Mouse (Mus musculus): ENCODE measurements around the gene Usp47. TPM values are rescaled to one million over a fixed set of nuclear protein-coding genes. Genes with fewer than 3 reads are reported as not detected.

The Usp47 gene
- 31.9 and 80.9 TPM in 2 replicates for polyA plus RNA-seq (2014; fragmentation: Nextera tagmentation; extraction: Ambion mirVana)

DNA sequence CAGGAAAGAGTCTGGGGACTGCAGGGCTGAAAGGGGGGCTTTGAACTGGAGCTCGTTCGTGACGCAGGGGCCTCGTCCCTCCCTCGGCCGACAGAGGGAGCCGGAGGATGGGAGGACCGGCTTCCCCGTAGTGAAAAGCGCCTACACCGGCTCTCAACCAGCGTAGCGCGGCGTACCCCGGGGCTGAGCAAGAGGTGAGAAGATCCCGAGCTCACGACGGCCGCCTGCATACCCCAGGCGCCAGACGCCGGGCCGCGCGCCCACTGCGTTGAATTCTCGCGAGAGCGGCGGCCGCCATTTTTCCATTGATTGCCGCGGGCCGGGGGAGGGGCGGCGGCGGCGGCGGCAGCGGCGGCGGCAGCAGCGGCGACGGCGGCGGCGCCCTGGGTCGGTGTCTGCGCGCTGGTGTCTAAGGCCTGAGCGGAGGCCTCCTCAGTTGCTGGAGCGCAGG, at the start of gene Usp47:
Usp47 (plus strand) TSS at position 355 of the 451 bp plus-strand sequence.
- Histone ChIP-seq H3K9me3 (ENCODE audit: control insufficient read depth, low read length) (no peaks in the 10 kb centered on the region), H3K27ac (ENCODE audit: low read depth, low read length) (peak within 1 kb of the TSS; percentile 96), H3K27me3 (ENCODE audit: control insufficient read depth, insufficient read depth, low read length) (no peaks in the 10 kb centered on the region), H3K4me1 (ENCODE audit: control insufficient read depth, insufficient read depth, low read length) (peaks cover 30% of the 10 kb centered on the region), H3K4me2 (replicated peaks; ENCODE audit: low read depth, low read length) (peak within 1 kb of the TSS; percentile 91), H3K9ac (ENCODE audit: low read depth, low read length) (peak within 1 kb of the TSS; percentile 98), H3K4me3 (ENCODE audit: low read length) (peak within 1 kb of the TSS; percentile 93), H3K36me3 (ENCODE audit: control insufficient read depth, insufficient read depth, low read length) (no peaks in the 10 kb centered on the region)
- WGBS = under 1% methylated on average over 53 of the region's 54 CpGs
- ATAC-seq (ENCODE audit: low FRiP score, low TSS enrichment) = peak; percentile 91

DNA sequence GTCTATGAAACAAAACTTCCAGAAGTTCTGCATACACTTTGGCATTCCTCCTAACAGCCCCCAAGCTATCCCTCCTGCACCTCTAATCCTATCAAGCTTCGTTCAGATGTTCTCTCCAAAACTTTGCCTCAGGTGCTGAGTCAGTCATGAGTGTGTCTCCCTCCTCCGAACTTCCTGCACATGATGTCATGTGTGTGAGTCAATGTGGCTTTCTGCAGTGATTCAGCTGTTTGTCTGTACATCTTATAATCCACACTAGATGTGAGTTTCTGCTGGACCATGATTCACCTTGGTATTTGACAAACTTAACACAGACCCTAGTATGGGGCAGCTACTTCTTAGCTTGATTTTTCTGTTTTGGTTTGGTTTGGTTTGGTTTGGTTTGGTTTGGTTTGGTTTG, 46.9 kb upstream of the Usp47 start:
- H3K9me3 ChIP-seq (ENCODE audit: control insufficient read depth, low read length) = no peaks in the 10 kb centered on the region
- no peaks in the 10 kb centered on the region for H3K4me1 ChIP-seq (ENCODE audit: control insufficient read depth, insufficient read depth, low read length)
- no peaks in the 10 kb centered on the region for H3K27me3 ChIP-seq (ENCODE audit: control insufficient read depth, insufficient read depth, low read length)
- ATAC-seq (ENCODE audit: low FRiP score, low TSS enrichment) = no peak
- no peak overlapping the region for H3K4me3 ChIP-seq (ENCODE audit: low read length)
- no peak overlapping the region for H3K4me2 ChIP-seq (replicated peaks; ENCODE audit: low read depth, low read length)
- H3K27ac ChIP-seq (ENCODE audit: low read depth, low read length) = no peak overlapping the region
- no peaks in the 10 kb centered on the region for H3K36me3 ChIP-seq (ENCODE audit: control insufficient read depth, insufficient read depth, low read length)
- WGBS = 60% methylated on average over 2 of the region's 2 CpGs
- no peak overlapping the region for H3K9ac ChIP-seq (ENCODE audit: low read depth, low read length)

DNA sequence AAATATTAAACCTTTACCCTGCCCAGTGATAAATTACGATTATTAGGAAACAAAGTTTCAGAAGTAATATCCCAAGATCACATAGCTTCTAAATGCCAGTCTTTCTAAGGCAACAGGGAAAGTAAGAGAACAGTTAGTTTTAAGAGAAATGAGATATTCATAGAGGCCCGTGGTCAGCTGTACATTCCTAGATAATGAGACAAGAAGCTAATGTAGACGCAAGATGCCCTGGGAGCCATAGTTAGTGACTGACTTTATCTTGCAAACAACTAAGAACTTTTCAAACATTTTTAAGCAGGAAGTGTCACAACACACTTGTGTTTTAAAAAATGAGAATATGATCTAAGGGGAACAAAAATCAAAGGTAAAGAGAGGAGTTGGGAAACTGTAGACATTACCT, 45.4 kb upstream of the Usp47 start:
- 85% methylated on average over 3 of the region's 3 CpGs for WGBS
- H3K27me3 ChIP-seq (ENCODE audit: control insufficient read depth, insufficient read depth, low read length) = no peaks in the 10 kb centered on the region
- ATAC-seq (ENCODE audit: low FRiP score, low TSS enrichment) = no peak

DNA sequence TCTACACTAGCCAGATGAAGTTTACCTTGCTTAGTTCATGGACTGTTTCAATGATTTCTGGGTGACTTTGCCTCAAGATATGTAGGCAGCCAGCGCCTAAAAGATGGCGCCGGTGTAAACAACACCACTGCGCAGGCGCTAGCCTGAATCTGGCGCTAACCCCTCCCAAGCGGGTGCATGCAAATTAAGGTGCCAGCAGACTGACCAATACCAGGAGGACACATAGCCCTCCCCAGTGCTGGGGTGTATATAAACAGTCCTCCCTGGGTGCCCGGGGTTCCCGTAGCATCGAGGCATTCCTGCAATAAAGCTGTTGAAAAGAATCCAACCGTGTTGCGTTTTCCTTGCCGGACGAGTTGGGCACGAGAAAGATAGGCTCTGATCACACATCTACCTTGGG, 41.0 kb upstream of the Usp47 start:
- H3K9me3 ChIP-seq (ENCODE audit: control insufficient read depth, low read length) = no peaks in the 10 kb centered on the region
- no peaks in the 10 kb centered on the region for H3K4me1 ChIP-seq (ENCODE audit: control insufficient read depth, insufficient read depth, low read length)
- no peaks in the 10 kb centered on the region for H3K36me3 ChIP-seq (ENCODE audit: control insufficient read depth, insufficient read depth, low read length)
- H3K27ac ChIP-seq (ENCODE audit: low read depth, low read length) = no peak overlapping the region
- no peak for ATAC-seq (ENCODE audit: low FRiP score, low TSS enrichment)
- no peak overlapping the region for H3K4me3 ChIP-seq (ENCODE audit: low read length)
- no peaks in the 10 kb centered on the region for H3K27me3 ChIP-seq (ENCODE audit: control insufficient read depth, insufficient read depth, low read length)
- no peak overlapping the region for H3K9ac ChIP-seq (ENCODE audit: low read depth, low read length)
- H3K4me2 ChIP-seq (replicated peaks; ENCODE audit: low read depth, low read length) = no peak overlapping the region
- 96% methylated on average over 15 of the region's 15 CpGs for WGBS

More for the DNA sequence above, 45.4 kb upstream of the Usp47 start:
- Histone ChIP-seq H3K4me1 (ENCODE audit: control insufficient read depth, insufficient read depth, low read length) (no peaks in the 10 kb centered on the region), H3K36me3 (ENCODE audit: control insufficient read depth, insufficient read depth, low read length) (no peaks in the 10 kb centered on the region), H3K4me2 (replicated peaks; ENCODE audit: low read depth, low read length) (no peak overlapping the region), H3K9me3 (ENCODE audit: control insufficient read depth, low read length) (no peaks in the 10 kb centered on the region), H3K27ac (ENCODE audit: low read depth, low read length) (no peak overlapping the region), H3K4me3 (ENCODE audit: low read length) (no peak overlapping the region), H3K9ac (ENCODE audit: low read depth, low read length) (no peak overlapping the region)

DNA sequence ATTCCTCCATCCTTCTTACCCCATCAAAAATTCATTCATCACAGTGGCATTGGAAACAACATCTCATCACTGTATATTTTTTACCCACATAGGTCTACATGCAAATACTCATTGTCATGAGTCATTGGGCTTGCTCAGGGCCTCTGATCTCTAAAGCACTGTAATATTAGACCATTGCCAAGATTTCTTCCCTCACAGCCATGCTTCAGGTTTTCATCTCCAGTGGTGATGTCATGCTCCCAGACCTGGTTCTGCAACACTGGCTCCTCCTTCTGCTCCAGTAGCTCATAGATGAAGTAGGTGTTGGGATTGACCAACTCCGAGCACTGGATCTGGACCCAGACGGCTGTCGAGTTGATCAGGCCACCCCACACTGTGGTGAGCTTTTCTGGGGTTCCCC, 38.8 kb upstream of the Usp47 start:
- H3K9ac ChIP-seq (ENCODE audit: low read depth, low read length) = no peak overlapping the region
- H3K4me1 ChIP-seq (ENCODE audit: control insufficient read depth, insufficient read depth, low read length) = no peaks in the 10 kb centered on the region
- no peak overlapping the region for H3K4me2 ChIP-seq (replicated peaks; ENCODE audit: low read depth, low read length)
- no peaks in the 10 kb centered on the region for H3K27me3 ChIP-seq (ENCODE audit: control insufficient read depth, insufficient read depth, low read length)
- no peak overlapping the region for H3K27ac ChIP-seq (ENCODE audit: low read depth, low read length)
- 98% methylated on average over 3 of the region's 3 CpGs for WGBS
- H3K36me3 ChIP-seq (ENCODE audit: control insufficient read depth, insufficient read depth, low read length) = no peaks in the 10 kb centered on the region
- H3K4me3 ChIP-seq (ENCODE audit: low read length) = no peak overlapping the region
- no peaks in the 10 kb centered on the region for H3K9me3 ChIP-seq (ENCODE audit: control insufficient read depth, low read length)
- no peak for ATAC-seq (ENCODE audit: low FRiP score, low TSS enrichment)

DNA sequence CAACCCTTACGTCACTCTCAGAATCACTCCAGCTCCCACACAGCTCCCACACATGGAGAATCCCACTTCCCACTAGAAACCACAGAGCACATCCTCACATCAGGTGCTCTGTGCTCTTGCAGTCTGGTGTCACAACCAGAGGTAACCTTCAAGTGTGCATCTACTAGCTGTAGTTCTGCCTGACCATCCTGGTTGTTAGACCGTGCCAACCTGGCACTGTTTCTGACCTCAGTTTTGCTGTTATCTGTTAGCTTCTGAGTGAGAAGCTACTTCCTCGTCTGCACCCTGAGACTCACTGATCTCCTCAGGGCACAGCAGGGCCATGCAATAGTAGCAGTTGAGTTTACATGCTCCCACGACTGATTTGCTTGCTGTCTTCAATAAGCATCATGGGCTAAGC, 38.0 kb upstream of the Usp47 start:
- H3K9me3 ChIP-seq (ENCODE audit: control insufficient read depth, low read length) = no peaks in the 10 kb centered on the region

DNA sequence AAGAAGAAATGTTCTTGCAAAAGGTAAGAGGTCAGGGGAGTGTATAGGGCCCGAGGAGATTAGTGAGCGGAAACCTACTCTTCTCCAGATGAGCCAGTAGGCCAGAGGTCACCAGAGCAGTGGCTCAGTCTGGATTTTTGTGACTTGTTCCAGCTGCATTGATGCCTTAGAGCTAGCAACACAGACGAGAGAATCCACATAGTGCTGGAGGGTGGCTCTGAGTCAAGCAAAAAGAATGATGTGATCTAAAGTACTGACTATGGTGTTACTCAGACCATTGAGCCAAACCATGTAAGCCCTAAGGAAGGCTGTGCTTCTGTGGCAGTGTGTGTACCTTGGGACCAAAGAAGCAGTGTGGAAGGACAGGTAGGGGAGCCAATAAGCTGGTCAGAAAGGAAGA, 36.4 kb upstream of the Usp47 start:
- no peak for ATAC-seq (ENCODE audit: low FRiP score, low TSS enrichment)
- H3K9ac ChIP-seq (ENCODE audit: low read depth, low read length) = no peak overlapping the region
- H3K4me1 ChIP-seq (ENCODE audit: control insufficient read depth, insufficient read depth, low read length) = no peaks in the 10 kb centered on the region
- no peak overlapping the region for H3K4me3 ChIP-seq (ENCODE audit: low read length)
- H3K4me2 ChIP-seq (replicated peaks; ENCODE audit: low read depth, low read length) = no peak overlapping the region
- no peaks in the 10 kb centered on the region for H3K27me3 ChIP-seq (ENCODE audit: control insufficient read depth, insufficient read depth, low read length)
- WGBS = 68% methylated on average over 3 of the region's 3 CpGs
- H3K36me3 ChIP-seq (ENCODE audit: control insufficient read depth, insufficient read depth, low read length) = no peaks in the 10 kb centered on the region
- no peaks in the 10 kb centered on the region for H3K9me3 ChIP-seq (ENCODE audit: control insufficient read depth, low read length)
- H3K27ac ChIP-seq (ENCODE audit: low read depth, low read length) = no peak overlapping the region

More for the DNA sequence above, 38.0 kb upstream of the Usp47 start:
- H3K4me1 ChIP-seq (ENCODE audit: control insufficient read depth, insufficient read depth, low read length) = no peaks in the 10 kb centered on the region
- 86% methylated on average over 4 of the region's 4 CpGs for WGBS
- H3K27ac ChIP-seq (ENCODE audit: low read depth, low read length) = no peak overlapping the region
- no peak overlapping the region for H3K9ac ChIP-seq (ENCODE audit: low read depth, low read length)
- no peaks in the 10 kb centered on the region for H3K27me3 ChIP-seq (ENCODE audit: control insufficient read depth, insufficient read depth, low read length)
- H3K4me3 ChIP-seq (ENCODE audit: low read length) = no peak overlapping the region
- H3K4me2 ChIP-seq (replicated peaks; ENCODE audit: low read depth, low read length) = no peak overlapping the region
- no peak for ATAC-seq (ENCODE audit: low FRiP score, low TSS enrichment)
- no peaks in the 10 kb centered on the region for H3K36me3 ChIP-seq (ENCODE audit: control insufficient read depth, insufficient read depth, low read length)

DNA sequence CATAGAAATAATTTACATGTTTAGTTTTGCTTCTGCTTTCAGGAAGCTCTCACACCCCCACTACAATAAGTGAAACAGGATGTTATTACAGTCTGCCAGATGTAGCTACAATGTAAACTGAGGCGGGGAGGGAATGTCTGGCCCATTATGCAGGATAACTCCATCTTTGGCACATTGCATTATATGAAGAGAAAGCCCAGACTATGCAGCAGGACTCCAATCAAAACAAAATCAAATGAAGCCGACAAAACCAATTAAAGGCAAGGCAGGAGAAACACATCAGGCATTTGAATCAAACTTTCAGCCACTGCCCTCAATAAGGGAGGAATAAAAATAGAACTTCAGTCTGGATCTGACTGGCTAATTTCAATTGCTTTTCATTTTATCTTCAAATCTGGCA, 25.9 kb upstream of the Usp47 start:
- Histone ChIP-seq H3K27me3 (ENCODE audit: control insufficient read depth, insufficient read depth, low read length) (no peaks in the 10 kb centered on the region), H3K9me3 (ENCODE audit: control insufficient read depth, low read length) (peaks cover 4% of the 10 kb centered on the region; the same call in 1 of the 2 replicates), H3K36me3 (ENCODE audit: control insufficient read depth, insufficient read depth, low read length) (no peaks in the 10 kb centered on the region), H3K4me2 (replicated peaks; ENCODE audit: low read depth, low read length) (no peak overlapping the region), H3K4me1 (ENCODE audit: control insufficient read depth, insufficient read depth, low read length) (no peaks in the 10 kb centered on the region), H3K9ac (ENCODE audit: low read depth, low read length) (no peak overlapping the region), H3K27ac (ENCODE audit: low read depth, low read length) (no peak overlapping the region), H3K4me3 (ENCODE audit: low read length) (no peak overlapping the region)
- no peak for ATAC-seq (ENCODE audit: low FRiP score, low TSS enrichment)
- 62% methylated on average over 2 of the region's 2 CpGs for WGBS

DNA sequence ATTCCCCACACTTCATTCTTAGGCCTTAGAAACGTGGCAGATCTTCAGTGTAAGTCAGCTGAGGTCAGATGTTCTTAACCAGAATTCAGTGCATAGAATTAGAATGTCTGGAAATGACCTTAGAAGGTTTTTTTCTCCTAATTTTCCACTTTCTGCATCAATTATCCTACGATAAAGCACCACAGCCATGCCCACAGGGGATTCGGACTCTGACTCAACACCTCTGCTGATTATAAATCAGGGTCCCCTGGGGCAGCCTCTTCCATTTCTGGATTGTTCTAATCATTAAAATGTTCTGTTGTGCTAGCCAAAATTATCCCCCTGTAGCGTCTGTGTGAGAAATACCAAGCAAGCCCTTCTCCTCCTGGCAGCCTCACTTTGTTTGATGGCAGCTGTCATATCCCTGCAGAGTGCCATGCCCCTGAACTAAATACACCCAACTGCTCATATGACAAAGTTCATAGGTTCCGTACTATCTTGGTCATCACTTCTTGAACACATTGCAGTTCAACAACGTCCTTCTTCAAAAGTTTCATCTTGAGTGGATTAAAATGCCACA, 24.8 kb upstream of the Usp47 start:
- H3K27ac ChIP-seq (ENCODE audit: low read depth, low read length) = no peak overlapping the region
- no peak overlapping the region for H3K4me2 ChIP-seq (replicated peaks; ENCODE audit: low read depth, low read length)
- H3K4me1 ChIP-seq (ENCODE audit: control insufficient read depth, insufficient read depth, low read length) = no peaks in the 10 kb centered on the region
- peaks cover 4% of the 10 kb centered on the region; the same call in 1 of the 2 replicates for H3K9me3 ChIP-seq (ENCODE audit: control insufficient read depth, low read length)
- H3K4me3 ChIP-seq (ENCODE audit: low read length) = no peak overlapping the region
- no peaks in the 10 kb centered on the region for H3K36me3 ChIP-seq (ENCODE audit: control insufficient read depth, insufficient read depth, low read length)
- no peak overlapping the region for H3K9ac ChIP-seq (ENCODE audit: low read depth, low read length)
- 68% methylated on average over 6 of the region's 6 CpGs for WGBS
- no peaks in the 10 kb centered on the region for H3K27me3 ChIP-seq (ENCODE audit: control insufficient read depth, insufficient read depth, low read length)
- no peak for ATAC-seq (ENCODE audit: low FRiP score, low TSS enrichment)

All from kidney, embryonic 14.5 days (tissue).